ENCODE assay signal across 22 mouse cellular contexts in the genomic region with DNA sequence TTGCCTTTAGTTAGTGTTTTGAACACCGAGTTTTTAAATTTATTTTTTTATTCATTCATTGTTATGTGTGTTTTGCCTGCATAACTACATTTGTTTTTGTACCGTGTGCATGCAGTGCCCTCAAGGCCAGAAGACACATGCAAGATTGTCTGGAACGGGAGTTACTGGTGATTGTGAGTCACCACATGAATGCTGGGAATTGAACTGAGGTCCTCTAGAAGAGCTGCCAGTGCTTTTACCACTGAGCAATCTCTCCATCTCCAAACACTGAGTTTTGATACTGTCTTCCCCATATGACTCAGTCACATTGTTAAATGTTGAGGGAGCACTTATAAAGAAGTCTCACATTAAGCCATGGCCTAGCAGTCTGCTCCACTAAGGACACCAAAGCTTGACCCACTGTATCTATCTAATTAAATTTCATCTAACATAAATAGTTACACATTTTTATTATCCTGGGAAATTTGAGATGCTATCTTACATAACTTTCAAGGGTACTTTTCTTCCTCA.
"Had no signal": no experiment of that assay in that cellular context is flagged by ENCODE, and none has a peak within 500 bp of the region (broad histone marks: within the 10 kb centered on the region; RNA-seq: fewer than 3 reads in every experiment).

No protein-coding gene starts in this region.

- H3K4me3 ChIP-seq: layer of hippocampus, adult 2 months; limb, embryonic 10.5 days; limb, embryonic 13.5 days; liver, embryonic 12.5 days; liver, embryonic 15.5 days; lung, embryonic 15.5 days; megakaryocyte, embryonic 14.5 days; midbrain, embryonic 10.5 days; midbrain, embryonic 13.5 days; myocyte; neural tube, embryonic 13.5 days; stomach, embryonic 15.5 days had no signal

- H3K27ac ChIP-seq: kidney, postnatal 0 days; layer of hippocampus, adult 2 months; limb, embryonic 10.5 days; limb, embryonic 13.5 days; liver, embryonic 12.5 days; liver, embryonic 15.5 days; lung, embryonic 15.5 days; midbrain, embryonic 10.5 days; midbrain, embryonic 13.5 days; neural tube, embryonic 13.5 days had no signal

- DNase-seq: kidney, postnatal 25 days; layer of hippocampus, adult 9-11 months; liver; lung, adult 18-20 months; lung, postnatal 10 days; lung, postnatal 36 days; retina, postnatal 1 day; right cerebral cortex, postnatal 4 days; thymus, postnatal 36 days had no signal

- H3K4me1 ChIP-seq: limb, embryonic 10.5 days; limb, embryonic 13.5 days; liver, embryonic 12.5 days; liver, embryonic 15.5 days; lung, embryonic 15.5 days; megakaryocyte, embryonic 14.5 days; midbrain, embryonic 10.5 days; midbrain, embryonic 13.5 days; neural tube, embryonic 13.5 days; stomach, embryonic 15.5 days had no signal
